Mouse (Mus musculus) c-Kit-positive CD71-positive TER-119-negative erythroid progenitor cells, embryonic 14.5 days (primary cell): ENCODE results near the gene Ets2.
A peak's percentile ranks its signal among the peaks of the same experiment; 100 is the strongest.

ENCODE experiments used
- DNase-seq: peaks from one replicate; pipeline ENCODE4 v3.0.0-alpha.2; 2013; ENCODE audit warnings: low read depth

Ets2 gene

DNA sequence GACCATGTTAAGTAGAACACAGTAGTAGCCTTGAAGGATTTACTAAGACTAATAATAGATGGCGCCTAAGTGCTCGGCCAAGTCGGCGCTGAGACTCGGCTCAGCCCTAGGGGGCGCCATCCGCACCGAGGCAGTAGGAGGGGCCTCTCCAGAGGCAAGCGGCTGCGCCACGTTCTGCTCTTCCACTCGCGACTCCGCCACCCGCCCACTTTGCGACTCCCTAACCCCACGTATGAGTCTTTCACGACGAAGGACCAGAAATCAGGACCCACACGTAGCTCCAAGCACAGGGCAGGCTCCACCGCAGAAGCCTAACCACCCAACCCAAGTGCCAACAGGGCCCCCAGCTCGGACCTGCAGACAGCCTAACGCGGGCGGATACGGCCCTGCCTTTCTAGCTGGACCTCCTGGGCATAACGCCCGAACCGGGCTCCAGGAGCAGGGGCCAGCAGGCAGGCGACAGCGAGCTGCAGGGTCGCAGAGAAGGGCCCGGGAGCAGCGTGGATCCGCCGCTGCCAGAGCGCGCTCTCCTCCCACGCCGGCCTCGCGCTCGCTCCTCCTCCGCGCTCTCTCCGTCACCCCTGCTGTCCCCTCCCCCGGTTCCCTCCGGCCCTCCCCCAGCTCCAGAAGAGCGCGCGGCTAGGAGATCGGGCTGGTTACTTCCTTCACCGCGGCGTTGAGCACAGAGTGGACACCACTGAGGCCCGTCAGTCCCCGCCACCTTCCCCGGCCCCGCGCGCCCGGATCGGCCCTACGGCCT is at the start of gene Ets2:
Ets2 (plus strand) TSS at position 274 of the 760 bp plus-strand sequence.
- DNase-seq, result peak; percentile 60

DNA sequence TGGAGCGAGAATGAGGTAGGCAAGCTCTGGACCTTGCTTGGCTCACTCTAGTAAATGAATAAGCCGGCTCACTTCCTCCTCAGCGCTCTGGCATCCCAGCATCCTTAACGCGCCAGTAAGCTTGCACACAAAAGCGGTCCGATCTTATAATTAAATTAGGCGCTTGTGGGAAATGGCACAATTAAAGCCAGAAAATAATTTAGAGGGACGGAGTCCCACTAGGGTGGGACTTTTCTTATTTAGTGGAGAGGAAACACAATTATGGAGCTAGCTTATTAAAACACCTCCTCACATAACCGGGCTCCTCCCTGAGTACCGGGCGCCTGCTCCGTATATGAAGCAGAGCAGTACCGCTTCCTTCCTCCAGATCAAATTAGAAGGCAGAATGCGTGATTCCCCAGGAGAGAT is 47.7 kb upstream of the Ets2 start:
- no peak for DNase-seq

DNA sequence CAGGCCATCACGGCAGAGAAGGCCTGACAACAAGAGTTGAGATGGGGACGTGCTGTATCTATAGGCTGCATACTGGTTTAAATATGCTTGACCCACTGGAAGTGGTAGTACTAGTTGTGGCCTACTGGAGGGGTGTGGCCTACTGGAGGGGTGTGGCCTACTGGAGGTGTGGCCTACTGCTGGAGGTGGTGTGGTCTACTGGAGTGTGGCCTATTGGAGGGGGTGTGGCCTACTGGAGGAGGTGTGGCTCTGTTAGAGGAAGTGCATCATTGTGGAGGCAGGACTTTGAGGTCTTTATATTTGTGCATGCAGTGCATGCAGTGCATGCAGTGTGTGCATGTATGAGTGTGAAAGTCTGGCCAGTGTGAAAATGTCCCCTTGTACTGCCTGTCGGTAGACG is 45.3 kb upstream of the Ets2 start:
- no peak for DNase-seq

DNA sequence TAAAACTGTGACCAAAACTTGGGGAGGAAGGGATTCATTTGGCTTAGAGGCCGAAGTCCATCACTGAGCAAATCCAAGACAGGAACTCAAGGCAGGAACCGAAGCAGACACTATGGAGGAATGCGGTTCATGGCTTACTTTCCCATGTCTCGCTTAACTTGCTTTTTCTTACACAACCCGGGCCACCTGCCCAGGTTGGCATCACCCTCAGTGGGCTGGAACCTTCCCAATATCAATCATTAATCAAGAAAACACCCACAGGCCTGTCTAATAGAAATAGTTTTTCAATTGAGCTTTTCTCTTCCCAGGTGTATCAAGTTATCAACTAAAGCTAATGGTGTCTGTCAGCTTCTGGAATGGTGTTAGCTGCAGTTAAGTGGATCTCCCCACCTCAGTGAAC is 44.7 kb upstream of the Ets2 start:
- DNase-seq, result no peak

DNA sequence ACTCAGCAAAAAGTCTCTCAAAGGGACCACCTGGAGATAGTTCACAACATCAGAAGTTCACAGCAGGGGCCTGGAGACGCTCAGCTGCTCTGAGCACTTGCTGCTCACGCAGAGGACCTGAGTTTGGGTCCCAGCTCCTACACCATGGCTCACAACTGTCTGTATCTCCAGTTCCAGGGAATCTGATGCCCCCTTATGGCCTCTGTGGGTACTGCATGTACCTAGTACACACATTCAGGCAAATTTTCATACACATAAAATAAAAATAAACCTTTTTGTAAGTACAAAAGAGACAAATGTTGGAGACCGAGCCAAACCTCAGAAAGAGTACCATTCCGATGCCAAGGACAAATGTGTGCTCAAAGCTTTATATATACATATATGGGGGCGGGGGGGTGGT is 44.1 kb upstream of the Ets2 start:
- DNase-seq, result no peak

DNA sequence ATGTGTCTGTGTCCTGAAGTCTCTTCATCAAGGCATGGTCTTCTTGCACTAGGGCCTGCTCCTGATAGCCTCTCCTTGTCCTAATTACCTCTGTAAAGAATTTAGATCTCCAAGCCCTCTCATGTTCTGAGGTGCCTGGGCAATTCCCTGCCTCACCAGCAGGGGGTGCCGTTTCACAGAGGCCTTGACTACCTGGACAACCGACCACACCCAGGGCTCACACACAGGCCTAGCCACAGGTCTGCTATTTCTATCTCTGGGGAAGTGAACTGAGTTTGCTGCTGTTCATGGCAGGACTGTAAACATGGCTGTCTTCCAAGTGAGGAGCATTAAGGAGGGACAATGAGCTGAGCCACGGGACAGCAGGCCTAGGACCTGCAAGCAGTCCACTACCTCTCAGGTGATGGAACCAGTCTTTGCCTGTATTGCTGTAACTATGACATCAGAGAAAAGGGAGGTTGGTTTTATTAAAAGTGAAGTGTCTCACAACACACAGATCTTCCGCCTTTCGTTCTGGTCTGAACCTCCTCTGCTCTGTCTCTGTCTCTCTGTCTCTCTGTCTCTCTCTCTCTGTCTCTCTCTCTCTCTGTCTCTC is 42.9 kb upstream of the Ets2 start:
- peak; percentile 28 for DNase-seq

DNA sequence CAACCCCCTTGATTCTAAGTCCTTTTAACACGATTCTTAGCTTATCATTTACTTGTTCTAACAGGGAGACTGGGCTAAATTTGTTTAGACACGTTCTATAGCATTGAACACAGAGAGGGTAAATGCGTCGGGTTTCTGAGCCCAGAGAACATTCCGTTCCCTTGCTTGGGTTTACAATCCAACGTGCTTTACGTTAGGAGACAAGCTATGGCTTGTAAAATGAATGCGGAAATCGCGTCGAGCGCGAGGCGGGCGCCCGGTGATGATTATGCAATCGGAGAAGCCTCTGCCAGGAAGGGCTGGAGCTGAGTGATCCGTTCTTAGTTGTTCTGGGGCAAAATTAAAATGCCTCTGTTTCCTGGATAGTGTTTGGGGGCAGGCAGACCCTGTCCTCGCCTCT is 42.4 kb upstream of the Ets2 start:
- no peak for DNase-seq

DNA sequence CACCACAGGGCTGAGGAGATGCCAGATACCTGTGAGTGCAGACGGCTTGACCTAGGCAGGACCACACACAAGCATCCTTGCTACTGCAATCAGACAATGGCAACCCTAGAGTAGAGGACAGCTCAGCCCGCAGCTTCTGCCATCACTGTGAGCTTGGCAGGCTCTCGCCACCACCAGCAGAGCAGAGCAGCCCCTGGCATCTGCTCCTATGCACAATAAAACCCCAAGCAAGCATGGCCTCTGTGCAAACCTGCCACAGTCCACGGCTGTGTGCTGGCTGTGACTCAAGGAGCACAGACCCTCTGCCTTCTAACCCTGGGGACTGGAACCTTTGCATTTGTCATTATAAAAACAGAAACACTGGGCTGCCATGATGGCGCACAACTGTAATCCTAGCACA is 41.0 kb upstream of the Ets2 start:
- no peak for DNase-seq

DNA sequence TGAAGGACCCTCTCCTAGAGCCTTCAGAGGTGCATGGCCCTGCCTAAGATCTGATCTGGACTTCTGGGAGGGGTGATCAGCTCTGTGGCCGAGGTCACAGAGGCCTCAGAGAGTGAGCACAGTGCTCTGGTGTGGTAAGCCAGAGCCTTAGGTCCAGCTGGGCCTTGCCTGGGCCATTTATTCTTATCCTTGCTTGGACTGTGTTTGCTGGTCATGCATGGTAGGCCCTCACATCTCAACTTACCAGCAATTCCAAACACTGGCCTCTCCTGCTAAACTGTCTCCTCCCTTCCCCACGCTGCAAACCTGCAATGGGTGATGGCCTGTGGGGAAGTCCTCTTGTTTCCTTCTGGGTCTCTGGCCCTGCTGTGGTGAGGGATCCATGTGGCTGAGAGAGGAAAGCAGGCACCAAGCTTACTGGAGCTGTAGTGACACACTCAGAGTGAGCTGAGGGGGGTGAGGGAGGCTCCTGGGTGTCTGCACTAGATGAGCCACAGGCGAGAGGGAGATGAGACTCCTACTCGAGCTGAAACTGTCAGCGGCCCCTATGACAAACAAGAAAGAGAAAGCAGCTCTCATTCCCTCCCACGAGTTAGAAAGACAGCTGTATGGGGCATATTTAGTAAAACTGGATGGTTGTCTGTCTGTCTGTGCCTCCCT is 36.3 kb upstream of the Ets2 start:
- no peak for DNase-seq

DNA sequence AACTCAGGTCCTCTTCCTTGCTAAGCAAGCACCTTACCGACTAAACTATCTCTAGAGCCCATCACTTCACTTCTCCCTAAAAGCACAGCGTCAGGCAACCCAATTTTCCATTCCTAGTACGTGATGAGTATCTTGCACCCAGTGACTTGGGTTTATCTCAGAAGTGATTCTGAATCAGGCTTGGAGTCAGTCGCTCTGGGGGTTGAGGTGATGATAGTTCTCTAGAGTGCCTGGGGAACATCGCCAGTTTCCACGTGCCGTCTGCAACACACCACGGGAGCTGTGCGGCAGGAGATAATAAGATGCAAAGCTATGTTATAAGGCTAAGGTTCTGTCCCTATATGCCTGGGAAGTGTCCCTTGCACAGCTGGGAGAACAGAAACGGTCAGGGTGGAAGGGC is 35.6 kb upstream of the Ets2 start:
- no peak for DNase-seq

DNA sequence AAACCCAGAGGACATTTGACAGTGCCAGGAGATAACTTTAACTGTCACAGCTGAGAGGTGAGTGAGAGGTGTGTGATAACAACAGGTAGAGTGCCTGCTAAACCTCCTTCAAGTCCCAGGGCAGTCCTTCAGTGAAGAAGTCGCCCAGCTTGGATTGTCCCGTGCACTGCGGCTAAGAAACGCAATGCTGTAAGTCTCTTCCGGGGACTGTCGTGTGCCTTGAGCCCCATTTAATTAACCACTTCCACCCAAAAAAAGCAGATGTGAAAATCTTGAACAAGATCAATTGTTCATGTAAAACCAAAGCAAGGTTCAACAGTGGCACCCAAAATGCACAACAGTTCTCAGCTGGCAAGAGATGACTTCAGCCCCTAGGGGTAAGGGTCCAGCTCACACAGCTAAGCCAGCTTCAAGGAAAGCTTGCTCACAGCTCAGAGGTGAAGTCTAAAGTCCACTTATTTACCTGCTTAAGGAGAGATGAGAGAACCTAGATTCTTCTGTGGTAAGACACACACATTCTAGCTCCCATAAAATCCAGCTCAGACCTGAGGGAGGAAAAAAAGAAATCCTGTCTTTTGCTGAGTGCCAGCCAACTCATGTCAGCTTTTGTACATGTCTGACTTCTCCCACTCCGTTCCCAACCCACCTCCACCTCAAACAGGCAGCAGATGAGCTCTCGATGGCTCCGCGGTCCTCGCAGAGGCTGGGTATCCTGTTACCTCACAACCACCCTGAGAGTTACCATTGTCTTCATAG is 34.3 kb upstream of the Ets2 start:
- DNase-seq, result no peak

DNA sequence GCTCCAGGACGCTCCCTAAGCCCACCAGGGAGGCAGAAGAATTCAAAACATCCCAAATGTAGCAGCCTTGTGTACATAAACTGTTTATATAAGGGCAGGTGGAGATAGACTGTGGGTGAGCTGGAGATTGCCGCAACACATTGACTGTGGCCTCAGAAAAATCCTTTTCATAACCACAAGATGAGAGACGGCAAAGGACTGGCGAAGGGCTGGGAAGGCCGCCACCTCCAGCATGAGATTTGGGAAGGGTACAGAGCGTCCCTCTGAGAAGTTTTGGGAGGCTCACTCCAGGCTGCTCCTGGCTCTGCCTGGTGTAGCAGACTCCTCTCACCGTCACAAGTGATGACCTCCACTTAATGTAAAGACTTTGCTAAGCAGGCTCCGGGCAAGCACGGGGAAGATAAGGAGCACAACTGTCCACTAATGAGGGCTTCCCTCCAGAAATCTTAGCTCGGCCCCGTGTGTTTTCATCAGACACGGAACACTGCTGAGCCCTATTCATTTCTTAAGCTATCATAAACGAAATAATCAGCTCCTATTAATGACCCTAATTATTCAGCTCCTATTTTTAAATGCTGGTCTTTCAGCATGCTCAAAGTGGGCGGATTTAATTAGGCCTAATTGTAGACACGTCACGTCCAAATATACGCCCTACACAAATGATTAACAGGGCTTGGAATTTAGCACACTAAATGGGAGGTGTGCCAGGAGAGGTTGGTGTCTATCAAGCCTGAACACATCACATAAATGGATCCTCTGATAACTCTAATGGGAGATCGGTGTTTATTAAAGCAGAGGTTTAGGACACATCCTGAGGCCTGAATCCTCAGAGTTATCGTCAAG is 33.5 kb upstream of the Ets2 start:
- DNase-seq, result no peak

DNA sequence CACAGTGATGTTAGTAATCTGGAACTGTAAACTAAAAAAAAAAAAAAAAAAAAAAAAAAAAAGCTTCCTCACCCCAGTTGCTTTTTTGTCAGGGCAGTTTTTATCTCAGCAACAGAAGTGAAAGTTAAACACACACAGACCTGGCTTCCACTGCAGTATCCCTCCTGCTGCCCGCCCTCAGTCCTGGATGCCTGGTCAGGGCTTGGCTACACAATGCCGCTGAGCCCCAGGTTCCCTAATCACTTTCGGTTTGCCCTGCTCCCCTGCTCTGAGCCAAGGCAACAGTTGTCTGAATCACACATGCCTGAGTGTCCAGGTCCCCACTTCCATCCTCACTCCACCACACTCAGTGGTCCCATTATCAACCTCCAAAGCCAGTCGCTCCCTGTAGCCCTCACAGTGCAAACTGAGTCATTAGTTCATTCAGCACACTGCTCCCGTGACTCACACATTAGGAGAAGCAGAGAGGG is 27.4 kb upstream of the Ets2 start:
- no peak for DNase-seq

DNA sequence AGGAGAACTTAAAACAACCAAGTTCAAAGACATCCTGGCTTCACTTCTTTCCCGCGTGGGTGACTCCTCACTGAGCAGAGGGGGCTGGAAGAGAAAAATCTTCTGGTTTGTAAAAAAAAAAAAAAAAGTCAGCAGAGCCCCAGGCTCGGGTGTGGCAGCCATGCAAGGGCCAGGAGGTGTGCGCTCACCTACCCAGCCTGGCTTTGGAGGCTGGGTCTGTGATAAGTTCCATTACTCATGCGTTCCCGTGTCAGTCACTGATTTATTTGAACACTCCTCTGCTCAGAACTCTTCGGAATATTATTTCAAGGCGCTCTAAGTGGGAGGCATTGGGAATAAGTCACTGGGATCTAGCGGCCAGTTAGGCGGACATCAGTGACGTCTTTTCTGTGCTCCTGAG is 26.7 kb upstream of the Ets2 start:
- no peak for DNase-seq

DNA sequence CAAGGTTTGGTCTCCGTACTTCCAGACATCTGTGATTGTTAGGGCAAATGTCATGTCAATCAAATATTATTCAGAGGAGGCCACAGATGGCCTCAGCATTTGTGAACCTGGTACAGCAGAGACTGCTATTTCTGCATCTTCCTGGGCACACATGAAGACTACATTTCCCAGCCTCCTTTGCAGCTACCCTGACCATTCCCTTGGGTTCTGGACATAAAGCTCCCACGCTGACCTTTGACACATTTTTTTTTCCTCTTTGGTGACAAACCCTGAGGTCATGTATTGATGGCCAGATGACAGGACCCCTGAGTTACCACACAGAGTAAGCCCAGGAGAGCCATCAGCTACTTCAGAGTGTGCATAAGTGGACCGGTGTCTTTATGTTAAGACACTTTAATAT is 25.2 kb upstream of the Ets2 start:
- no peak for DNase-seq

DNA sequence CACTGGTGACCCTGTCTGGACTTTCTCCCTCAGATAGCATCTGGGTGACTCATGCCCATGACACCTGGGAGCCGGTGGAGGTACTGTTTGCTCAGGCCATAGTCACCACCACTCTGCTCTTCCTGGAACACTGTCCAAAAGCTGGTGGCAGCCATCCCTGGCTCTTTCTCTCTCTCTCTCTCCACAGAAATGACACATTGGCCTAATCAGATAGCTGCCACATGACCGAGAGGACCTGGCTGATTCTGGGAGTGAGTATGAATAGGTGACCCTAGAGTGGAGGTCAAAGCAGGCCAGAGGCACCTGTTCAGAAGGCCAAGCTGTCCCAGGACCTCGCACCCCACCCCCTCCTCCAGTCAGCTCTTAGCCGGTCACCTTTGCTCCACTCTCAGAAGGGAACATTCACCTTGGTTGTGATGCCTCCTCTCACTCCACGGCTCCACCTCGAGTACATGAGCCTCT is 19.4 kb upstream of the Ets2 start:
- DNase-seq, result no peak

DNA sequence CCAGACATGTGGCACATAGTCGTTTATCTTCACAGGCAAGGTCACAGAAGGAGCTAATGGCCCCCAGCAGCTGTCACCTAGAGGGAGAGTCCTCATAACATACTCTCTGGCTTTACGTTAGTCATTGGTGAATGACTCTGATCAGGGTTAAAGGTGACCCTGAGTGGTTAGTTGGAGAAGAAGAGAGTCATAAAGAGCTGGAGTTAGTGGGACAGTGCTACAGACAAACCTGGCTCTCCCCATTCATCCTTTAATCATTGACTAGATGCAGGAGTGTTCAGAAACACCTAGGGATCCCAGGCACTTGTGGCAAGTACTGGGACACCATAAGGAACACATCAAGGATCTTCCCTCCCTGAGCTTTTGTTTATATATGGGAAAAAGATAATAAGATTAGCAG is 16.1 kb upstream of the Ets2 start:
- no peak for DNase-seq

DNA sequence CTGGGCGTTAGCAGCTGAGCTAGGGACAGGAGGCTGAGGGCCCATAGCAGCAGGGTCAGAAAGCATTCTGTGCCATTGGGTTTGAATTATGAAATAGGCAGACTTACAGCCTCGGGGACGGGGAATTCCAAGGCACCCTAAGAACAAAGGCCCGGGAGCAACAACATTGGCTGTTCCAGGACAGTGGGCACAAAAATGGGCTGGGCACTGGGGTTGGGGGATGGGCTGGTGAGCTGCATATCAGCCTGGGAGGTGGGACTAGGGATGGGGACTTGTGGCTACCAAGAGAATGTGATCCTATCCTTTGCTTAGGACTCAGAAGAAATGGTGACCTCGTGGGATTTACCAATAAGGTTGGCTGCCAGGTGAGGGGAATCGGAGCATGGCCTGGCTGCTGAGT is 15.6 kb upstream of the Ets2 start:
- DNase-seq, result no peak

DNA sequence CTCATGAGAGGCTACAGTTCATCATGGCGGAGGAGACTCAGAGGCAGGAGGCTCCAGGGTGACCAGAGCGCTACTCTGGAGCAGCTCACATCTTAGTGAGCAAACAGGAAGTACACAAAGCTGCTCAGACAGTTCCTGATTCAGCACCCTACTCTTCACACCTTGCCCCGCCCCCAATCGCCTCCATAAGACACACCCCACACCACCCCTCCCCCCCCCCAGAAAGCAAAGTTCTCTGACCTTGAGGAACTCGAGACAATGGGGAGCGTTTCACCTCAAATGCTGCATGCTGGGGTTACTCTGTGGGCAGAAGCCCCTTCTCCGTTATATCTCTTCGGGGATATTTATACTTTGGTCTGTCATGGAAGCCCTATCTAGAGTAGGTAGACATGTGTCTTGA is 15.0 kb upstream of the Ets2 start:
- DNase-seq, result no peak

DNA sequence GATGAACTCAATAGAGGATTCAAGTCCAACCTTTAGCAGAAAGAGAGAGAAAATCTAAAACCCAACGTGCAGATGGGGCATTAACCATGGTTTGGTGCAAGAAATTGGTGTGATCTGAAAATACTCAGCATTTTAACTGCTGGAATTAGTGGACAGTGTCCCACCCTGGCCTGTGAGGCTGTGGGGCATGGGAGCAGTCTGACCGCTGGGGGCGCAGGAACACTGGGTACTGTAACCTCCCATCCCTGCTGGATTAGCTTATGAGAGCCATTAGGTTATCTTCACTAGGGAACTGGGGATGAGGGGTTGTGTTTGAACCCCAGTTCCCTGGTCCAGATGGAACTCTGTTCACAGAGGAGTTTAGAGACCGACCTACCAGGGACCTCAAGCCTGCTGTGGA is 13.9 kb upstream of the Ets2 start:
- no peak for DNase-seq

DNA sequence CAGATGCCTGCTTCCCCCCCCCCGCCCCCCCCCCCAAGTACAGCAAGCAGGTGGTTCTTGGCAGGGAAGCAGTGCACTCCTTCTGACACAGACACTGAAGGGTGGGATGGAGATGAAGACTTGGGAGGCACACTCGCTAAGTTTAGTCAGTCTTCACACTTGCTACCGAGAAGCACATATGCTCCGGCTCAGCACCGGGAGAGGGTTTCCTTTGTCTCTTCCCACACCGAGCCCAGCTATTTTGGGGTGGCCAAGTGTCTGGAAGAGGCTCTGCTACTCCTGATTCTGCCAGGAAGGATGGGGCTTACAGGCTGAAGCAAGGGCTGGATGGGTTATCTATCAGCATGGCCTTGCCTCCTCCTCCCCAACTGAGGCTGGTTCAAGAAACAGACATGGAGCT is 5.3 kb upstream of the Ets2 start:
- no peak for DNase-seq

DNA sequence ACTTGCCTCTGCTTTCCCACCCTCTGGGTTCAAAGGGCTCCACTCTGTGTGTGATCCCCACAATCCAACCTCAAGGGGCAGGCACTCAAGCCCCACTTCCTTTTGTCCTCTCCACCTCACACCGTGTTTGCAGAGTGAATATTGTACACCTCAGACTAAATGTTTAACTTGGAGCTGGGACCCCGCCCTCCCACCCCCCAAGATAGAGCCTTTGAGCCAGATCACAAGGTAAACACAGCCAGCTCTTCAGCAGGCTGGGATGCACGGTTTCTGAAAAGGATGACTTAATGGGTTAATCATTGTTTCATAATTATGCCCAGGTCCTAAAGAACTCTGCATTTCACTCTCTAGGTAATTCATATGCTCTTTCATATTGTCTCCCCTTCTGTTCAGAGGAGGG is 2.2 kb upstream of the Ets2 start:
- DNase-seq, result no peak
